Mouse (Mus musculus) ES-E14 (cell line): ENCODE results near the gene Tnfaip8l1. TPM values are rescaled to one million over a fixed set of nuclear protein-coding genes. Genes with fewer than 3 reads are reported as not detected.

ENCODE experiments used
- DNase-seq: peaks from one replicate; pipeline ENCODE4 v3.0.0-alpha.2; 2013; ENCODE audit warnings: low read depth, low spot score
- H3K27ac ChIP-seq: 2 replicates; pipeline ENCODE4 v1.5.1; 2012; ENCODE audit warnings: low read depth, mild to moderate bottlenecking, low read length, moderate library complexity, mixed read lengths; ENCODE audit not compliant: poor library complexity, insufficient read depth, severe bottlenecking
- H3K36me3 ChIP-seq: 2 replicates; pipeline ENCODE4 v1.6.1; 2012; ENCODE audit warnings: mild to moderate bottlenecking, low read length, moderate library complexity, mixed read lengths; ENCODE audit not compliant: control insufficient read depth, poor library complexity, insufficient read depth, severe bottlenecking
- H3K4me1 ChIP-seq, 2 experiments: fragments of 150-350 bp in 1 of 2; sonication (generic) in 1 of 2; 2 replicates each; pipeline ENCODE4 v1.6.1; 2012; ENCODE audit warnings: low read length in 2 of 2, mild to moderate bottlenecking in 1 of 2, mixed read lengths in 1 of 2; ENCODE audit not compliant: control insufficient read depth in 2 of 2, insufficient read depth in 2 of 2, poor library complexity in 1 of 2
- H3K4me3 ChIP-seq, 2 experiments: fragments of 150-350 bp in 1 of 2; sonication (generic) in 1 of 2; 2 replicates each; pipeline ENCODE4 v1.5.1; 2012; ENCODE audit warnings: low read length in 2 of 2, low read depth in 1 of 2, mild to moderate bottlenecking in 1 of 2, mixed read lengths in 1 of 2; ENCODE audit not compliant: insufficient read depth in 1 of 2, poor library complexity in 1 of 2, severe bottlenecking in 1 of 2
- H3K9ac ChIP-seq: 2 replicates; pipeline ENCODE4 v1.6.1; 2012; ENCODE audit warnings: low read depth, mild to moderate bottlenecking, low read length, mixed read lengths; ENCODE audit not compliant: poor library complexity, insufficient read depth, severe bottlenecking
- H3K9me3 ChIP-seq: fragments of 150-350 bp; sonication (generic); 2 replicates; pipeline ENCODE4 v1.6.1; 2012; ENCODE audit warnings: low read depth, mild to moderate bottlenecking, low read length; ENCODE audit not compliant: control insufficient read depth, insufficient read depth
- CHD2 ChIP-seq: IDR thresholded peaks from 2 replicates; pipeline ENCODE4 v1.6.1; 2014; ENCODE audit warnings: mild to moderate bottlenecking, low read depth, low read length, inconsistent platforms
- HCFC1 ChIP-seq: IDR thresholded peaks from 2 replicates; pipeline ENCODE4 v1.6.1; 2012; ENCODE audit warnings: low read length, inconsistent platforms, borderline replicate concordance; ENCODE audit not compliant: insufficient read depth
- MAFK ChIP-seq: IDR thresholded peaks from 2 replicates; pipeline ENCODE4 v1.6.1; 2014; ENCODE audit warnings: mild to moderate bottlenecking, low read depth, low read length, inconsistent platforms; ENCODE audit not compliant: insufficient read depth
- ZC3H11A ChIP-seq: IDR thresholded peaks from 2 replicates; pipeline ENCODE4 v1.6.1; 2012; ENCODE audit warnings: low read depth, mild to moderate bottlenecking, inconsistent platforms, low read length, borderline replicate concordance
- ZNF384 ChIP-seq: IDR thresholded peaks from 2 replicates; pipeline ENCODE4 v1.6.1; 2012; ENCODE audit warnings: low read depth, low read length, inconsistent platforms
- in situ Hi-C, 2 experiments: fragments of 600-800 bp; cut with MboI; formaldehyde crosslinking; loops; one replicate each; pipeline ENCODE4 v1.15.1; 2025; ENCODE audit warnings: low sequenced_read_pairs in 2 of 2, inconsistent platforms in 1 of 2; ENCODE audit not compliant: unreplicated experiment in 2 of 2
- total RNA-seq: library from RNA; depleted of rRNA; stranded (reverse); fragments of 300-350 nt; gene quantifications from 2 replicates; pipeline ENCODE4 v1.2.3, GENCODE M21; 2012

The Tnfaip8l1 gene
- total RNA-seq, 1 experiment: 1.3 TPM

GRCm38 (mm10) chr17:56146131-56146530, 16.1 kb upstream of the Tnfaip8l1 start:
- in situ Hi-C loops: no loop called here
- Histone ChIP-seq H3K36me3 (no peaks in the 10 kb centered on the region), H3K9ac (no peak overlapping the region), H3K27ac (no peak overlapping the region), H3K9me3 (no peaks in the 10 kb centered on the region), H3K4me3 (no peak overlapping the region), H3K4me1 (peaks cover 0 to 14% of the 10 kb centered on the region in 2 experiments; a peak in 1 of 4 replicates)
- no peak for DNase-seq
- TF ChIP-seq ZNF384: no peak
- no peak for TF ChIP-seq HCFC1
- no peak for TF ChIP-seq CHD2
- no peak for TF ChIP-seq ZC3H11A
- TF ChIP-seq MAFK: no peak

DNA sequence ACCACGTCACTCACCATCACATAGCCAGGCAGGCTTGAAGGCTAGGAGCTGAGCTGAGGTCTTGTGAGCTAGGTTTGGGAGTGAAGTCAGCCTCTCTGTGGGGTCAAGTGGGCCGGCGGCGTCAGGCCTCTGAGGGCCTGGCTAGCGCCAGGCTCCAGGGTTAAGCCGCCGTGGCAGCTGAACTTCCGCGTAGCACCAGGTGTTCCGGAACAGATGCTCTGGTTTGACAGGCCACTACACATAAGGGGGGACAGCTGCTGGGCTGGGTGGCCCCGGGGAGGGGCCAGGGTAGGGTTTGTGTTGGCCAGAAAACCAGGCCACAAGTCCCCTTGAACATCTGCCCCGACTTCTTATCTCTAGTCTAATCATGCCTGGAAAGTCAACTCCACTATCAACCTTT, 14.9 kb upstream of the Tnfaip8l1 start:
- H3K9ac ChIP-seq: no peak overlapping the region
- H3K4me1 ChIP-seq: peaks cover 0 to 14% of the 10 kb centered on the region in 2 experiments; a peak in 1 of 4 replicates
- H3K27ac ChIP-seq: no peak overlapping the region
- no peaks in the 10 kb centered on the region for H3K36me3 ChIP-seq
- TF ChIP-seq HCFC1 (no peak), ZC3H11A (no peak), CHD2 (no peak)
- no peak overlapping the region for H3K4me3 ChIP-seq
- no peak for DNase-seq
- H3K9me3 ChIP-seq: no peaks in the 10 kb centered on the region
- in situ Hi-C loops: no loop called here

DNA sequence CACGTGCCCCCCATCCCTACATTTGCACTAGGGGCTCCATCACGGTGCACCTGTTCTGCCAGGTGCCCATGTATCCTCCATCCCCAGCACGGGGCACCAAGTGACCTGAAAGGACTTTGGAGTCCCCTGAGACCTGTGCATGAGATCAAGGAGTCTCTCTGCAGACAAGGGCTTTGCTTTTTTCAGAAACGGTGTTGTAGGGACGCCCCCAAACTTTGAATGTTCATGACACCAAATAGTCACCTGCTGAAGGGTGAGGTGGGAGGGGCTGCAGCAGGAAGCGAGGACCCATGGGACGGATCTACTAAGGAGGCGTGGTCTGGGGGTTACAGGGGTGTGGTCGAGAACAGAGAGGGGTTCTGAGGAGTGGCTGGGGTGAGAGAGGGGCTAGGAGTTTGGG, 14.0 kb upstream of the Tnfaip8l1 start:
- no peak for TF ChIP-seq HCFC1
- no peak for TF ChIP-seq MAFK
- TF ChIP-seq CHD2: no peak
- TF ChIP-seq ZC3H11A: no peak
- no peak for TF ChIP-seq ZNF384
- H3K36me3 ChIP-seq: no peaks in the 10 kb centered on the region
- no peak overlapping the region for H3K9ac ChIP-seq
- DNase-seq: no peak
- no peaks in the 10 kb centered on the region for H3K9me3 ChIP-seq
- no peak overlapping the region for H3K27ac ChIP-seq
- in situ Hi-C loops: no loop called here
- peak overlapping the region in 1 of 2 experiments; percentile 39; a peak in 1 of 4 replicates for H3K4me3 ChIP-seq
- H3K4me1 ChIP-seq: peaks cover 0 to 14% of the 10 kb centered on the region in 2 experiments; a peak in 1 of 4 replicates

- Histone ChIP-seq H3K9ac (no peak overlapping the region), H3K36me3 (no peaks in the 10 kb centered on the region), H3K9me3 (no peaks in the 10 kb centered on the region), H3K4me1 (peaks cover 0 to 14% of the 10 kb centered on the region in 2 experiments; a peak in 1 of 4 replicates), H3K4me3 (peak overlapping the region; percentile 36 to 39; a peak in 2 of 4 replicates), H3K27ac (no peak overlapping the region)
- TF ChIP-seq ZC3H11A (no peak), ZNF384 (no peak), HCFC1 (no peak), CHD2 (no peak), MAFK (no peak)
- in situ Hi-C loops: no loop called here
- no peak for DNase-seq
These were observed 13.3 kb upstream of the Tnfaip8l1 start for GRCm38 (mm10) chr17:56148790-56149618.
